ENCODE assay signal across 8 mouse cellular contexts in the genomic region with DNA sequence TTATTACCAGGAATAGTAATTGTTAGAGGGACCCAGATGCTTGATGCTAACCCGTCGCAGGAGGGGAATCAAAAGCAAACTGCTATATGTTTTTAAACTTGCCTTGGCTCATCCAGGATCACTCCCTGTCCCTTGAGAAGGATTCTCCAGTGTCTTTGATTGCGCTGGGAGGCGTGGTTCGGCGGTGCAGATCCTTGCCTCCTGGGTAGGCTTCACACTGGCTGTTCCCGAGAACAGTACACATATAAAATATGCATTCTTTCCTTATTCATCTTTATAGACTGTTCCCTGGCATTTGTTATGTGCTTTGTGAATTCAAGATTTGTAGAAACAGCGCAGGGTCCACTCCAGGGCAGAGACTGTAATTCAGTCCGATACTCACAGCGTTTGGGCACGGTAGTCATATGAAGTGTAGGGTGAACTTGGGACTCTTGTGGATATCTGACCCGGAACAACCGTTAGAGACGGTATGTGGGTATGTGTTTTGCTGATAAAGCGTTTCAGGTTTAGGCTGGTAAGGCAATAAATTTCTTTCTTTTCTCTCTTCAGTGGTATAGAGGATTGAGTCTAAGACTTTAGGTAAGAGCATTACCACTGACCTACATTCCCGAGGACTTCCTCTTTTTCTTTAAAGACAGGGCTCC. TPM values are rescaled to one million over a fixed set of nuclear protein-coding genes. Genes with fewer than 3 reads are reported as not detected.
DNase-seq lines count a peak whose midpoint lies in the region; ATAC-seq lines count a peak whose summit lies in the region.

No protein-coding gene starts in this region.

- H3K4me2 ChIP-seq in hindbrain, embryonic 15.5 days, result peak overlapping the region; percentile 94

- H3K36me3 ChIP-seq in hindbrain, embryonic 15.5 days, result no peaks in the 10 kb centered on the region
- H3K36me3 ChIP-seq in macrophage (ENCODE audit: inconsistent target), result no peaks in the 10 kb centered on the region

- WGBS in hindbrain, embryonic 15.5 days, result 24% methylated on average over 16 of the region's 16 CpGs
- WGBS in macrophage (ENCODE audit: missing documents), result 3% methylated on average over 16 of the region's 16 CpGs

- H3K4me1 ChIP-seq in hindbrain, embryonic 15.5 days (replicated peaks), result peaks cover 35% of the 10 kb centered on the region

- H3K79me2 ChIP-seq in macrophage (ENCODE audit: inconsistent target), result peaks cover 52% of the 10 kb centered on the region

- H3K27me3 ChIP-seq in hindbrain, embryonic 15.5 days, result no peaks in the 10 kb centered on the region

- peak overlapping the region; percentile 81 for H3K27ac ChIP-seq in hindbrain, embryonic 15.5 days (replicated peaks)
- H3K27ac ChIP-seq in macrophage, result peak overlapping the region; percentile 74

- H3K9me3 ChIP-seq in hindbrain, embryonic 15.5 days, result no peaks in the 10 kb centered on the region

- DNase-seq in cerebellum, adult 18-20 months, result peak; percentile 23 to 27
- DNase-seq in cerebellum, adult 11-12 months, result no peak
- DNase-seq in urinary bladder, postnatal 14 days (ENCODE audit: low spot score), result peak; percentile 21
- DNase-seq in urinary bladder, postnatal 4 days (ENCODE audit: low spot score in 2 of 2), result no peak
- DNase-seq in layer of hippocampus, postnatal 36 days, result no peak
- no peak for DNase-seq in layer of hippocampus, adult 9-10 months (ENCODE audit: low spot score)

- H3K4me3 ChIP-seq in hindbrain, embryonic 15.5 days, result peak overlapping the region; percentile 73
- peak overlapping the region; percentile 68 for H3K4me3 ChIP-seq in macrophage (ENCODE audit: inconsistent target)

- ATAC-seq in hindbrain, embryonic 15.5 days (ENCODE audit: low FRiP score, low read depth), result no peak

- peak overlapping the region; percentile 76 for H3K9ac ChIP-seq in hindbrain, embryonic 15.5 days

RNA-seq across cellular contexts. Expression of gene Ipmk, which starts 1.2 kb away (rescaled TPM):
- 16.9 and 17.0 TPM in 2 replicates for polyA plus RNA-seq in hindbrain, embryonic 15.5 days (2015; fragmentation: Nextera tagmentation; extraction: Ambion mirVana)
- 10 to 100 TPM in 22 of 26 experiments, 1 to 10 TPM in 4; 6.4 to 51.4 (median 20.2) TPM for total RNA-seq in macrophage (2018; cell fraction: chromatin; rRNA removed)
- 10 to 100 TPM; 16.4 to 31.7 (median 22.1) TPM for total RNA-seq in macrophage (2018; cell fraction: cytosol; rRNA removed)
- total RNA-seq in macrophage (2018; cell fraction: nucleus; rRNA removed), result 10 to 100 TPM; 13.1 to 35.0 (median 23.1) TPM
- 15.1 to 17.3 TPM (median 16.2 TPM) in 3 replicates for polyA plus RNA-seq in macrophage (2018)
- 10 to 100 TPM; 41.5 to 43.3 TPM for total RNA-seq in layer of hippocampus, postnatal 36 days (2021)

RNA-seq across cellular contexts. Expression of gene Cisd1, which starts 4.0 kb away (rescaled TPM):
- polyA plus RNA-seq in hindbrain, embryonic 15.5 days (2015; fragmentation: Nextera tagmentation; extraction: Ambion mirVana), result 295 and 296 TPM in 2 replicates
- total RNA-seq in macrophage (2018; cell fraction: chromatin; rRNA removed), result 1 to 10 TPM in 12 of 26 experiments, under 1 TPM in 3, not detected in 11; 0.45 to 3.8 (median 1.4) TPM
- 10 to 100 TPM; 15.3 to 32.2 (median 23.1) TPM for total RNA-seq in macrophage (2018; cell fraction: cytosol; rRNA removed)
- 10 to 100 TPM in 1 of 26 experiments, 1 to 10 TPM in 25; 1.0 to 12.5 (median 4.9) TPM for total RNA-seq in macrophage (2018; cell fraction: nucleus; rRNA removed)
- 12.0 to 43.0 TPM (median 19.5 TPM) in 3 replicates for polyA plus RNA-seq in macrophage (2018)
- 100 to 1,000 TPM; 126 to 147 TPM for total RNA-seq in layer of hippocampus, postnatal 36 days (2021)

Comparison
In these comparisons a context has a peak if more than half of its experiments do, and no peak if none do; other contexts are left out.
1. DNase-seq: peak in cerebellum, adult 18-20 months (2 of 2) and urinary bladder, postnatal 14 days (single experiment); none in cerebellum, adult 11-12 months (single experiment), urinary bladder, postnatal 4 days (0 of 2), layer of hippocampus, postnatal 36 days (0 of 2) and layer of hippocampus, adult 9-10 months (single experiment).